In the genomic region with DNA sequence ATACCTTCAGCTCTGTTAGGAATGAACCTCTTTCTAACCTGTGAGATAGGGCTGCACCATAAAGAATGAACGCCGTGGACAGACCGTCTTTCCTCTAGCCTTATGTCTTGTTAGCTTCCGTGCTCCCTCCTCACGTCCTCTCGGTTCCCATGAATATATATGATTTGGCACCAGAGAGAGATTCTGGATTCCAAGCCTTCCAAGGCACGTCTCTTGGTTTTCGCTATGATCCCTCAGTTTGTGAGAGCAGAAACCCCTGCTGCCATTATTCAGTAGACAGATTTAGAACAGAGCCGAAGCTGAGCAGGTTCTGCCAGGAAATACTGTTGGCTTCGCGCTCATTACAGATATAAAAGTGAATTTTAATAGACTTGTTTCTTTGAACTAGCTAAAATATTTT, we compare ENCODE assay signal across 15 mouse cellular contexts.
DNase-seq lines count a peak whose midpoint lies in the region; ATAC-seq and TF ChIP-seq lines count a peak whose summit lies in the region.
"Had no signal": no experiment of that assay in that cellular context is flagged by ENCODE, and none has a peak within 500 bp of the region (broad histone marks: within the 10 kb centered on the region; RNA-seq: fewer than 3 reads in every experiment).

No protein-coding gene starts in this region.

- H3K9ac ChIP-seq in heart, embryonic 14.5 days (ENCODE audit: low read length), result no peak overlapping the region
- no peak overlapping the region for H3K9ac ChIP-seq in midbrain, postnatal 0 days (replicated peaks; ENCODE audit: low read length, poor library complexity, severe bottlenecking)
- H3K9ac ChIP-seq: embryonic facial prominence, embryonic 12.5 days; limb, embryonic 15.5 days; lung, embryonic 14.5 days had no signal

- no peak overlapping the region for H3K27ac ChIP-seq in heart, embryonic 14.5 days (replicated peaks in 1 of 2; ENCODE audit: control insufficient read depth in 1 of 2, insufficient read depth in 1 of 2, low read depth in 2 of 2, low read length in 2 of 2)
- H3K27ac ChIP-seq in left cerebral cortex, adult 2 months, result no peak overlapping the region
- no peak overlapping the region for H3K27ac ChIP-seq in midbrain, postnatal 0 days (ENCODE audit: low read depth, low read length)
- H3K27ac ChIP-seq: embryonic facial prominence, embryonic 12.5 days; limb, embryonic 15.5 days had no signal

- peaks cover 0 to 2% of the 10 kb centered on the region in 2 experiments; a peak in 1 of 4 replicates for H3K4me1 ChIP-seq in heart, embryonic 14.5 days (ENCODE audit: control insufficient read depth in 2 of 2, insufficient read depth in 2 of 2, low read length in 2 of 2)
- no peaks in the 10 kb centered on the region; the same call in 1 of the 2 replicates for H3K4me1 ChIP-seq in midbrain, postnatal 0 days (ENCODE audit: insufficient read depth, low read length)
- H3K4me1 ChIP-seq: embryonic facial prominence, embryonic 12.5 days; limb, embryonic 15.5 days; megakaryocyte, embryonic 14.5 days had no signal

- peak; percentile 37 to 50 for DNase-seq in cerebellum, postnatal 10 days
- no peak for DNase-seq in cerebellum, adult 8-10 months
- DNase-seq in heart, postnatal 25 days (ENCODE audit: low spot score), result no peak
- DNase-seq in left cerebral cortex, adult 2 months (ENCODE audit: extremely low spot score in 1 of 2, low spot score in 2 of 2), result no peak
- DNase-seq in left cerebral cortex, adult 8-10 months (ENCODE audit: low spot score in 2 of 2), result no peak
- peak; percentile 36 for DNase-seq in midbrain, postnatal 0 days (ENCODE audit: low spot score)
- DNase-seq in gastrocnemius, adult 18-20 months (ENCODE audit: low spot score), result no peak
- DNase-seq: adrenal gland, postnatal 10 days; layer of hippocampus, postnatal 36 days; lung, embryonic 14.5 days; right cerebral cortex, adult 18-20 months had no signal

- H3K27me3 ChIP-seq in heart, embryonic 14.5 days (ENCODE audit: control insufficient read depth, insufficient read depth, low read length), result no peaks in the 10 kb centered on the region
- no peaks in the 10 kb centered on the region for H3K27me3 ChIP-seq in midbrain, postnatal 0 days (ENCODE audit: insufficient read depth, low read length)
- H3K27me3 ChIP-seq: embryonic facial prominence, embryonic 12.5 days; limb, embryonic 15.5 days; megakaryocyte, embryonic 14.5 days had no signal

- no peaks in the 10 kb centered on the region for H3K36me3 ChIP-seq in heart, embryonic 14.5 days (ENCODE audit: control insufficient read depth, insufficient read depth, low read length)
- no peaks in the 10 kb centered on the region for H3K36me3 ChIP-seq in midbrain, postnatal 0 days (ENCODE audit: insufficient read depth, low read length)
- H3K36me3 ChIP-seq: embryonic facial prominence, embryonic 12.5 days; limb, embryonic 15.5 days had no signal

- peak overlapping the region; percentile 1; the same call in 1 of the 2 replicates for H3K4me2 ChIP-seq in heart, embryonic 14.5 days (ENCODE audit: low read length)
- H3K4me2 ChIP-seq in midbrain, postnatal 0 days (ENCODE audit: low read depth, low read length, poor library complexity, severe bottlenecking), result peak overlapping the region; percentile 41; the same call in 1 of the 2 replicates
- H3K4me2 ChIP-seq: embryonic facial prominence, embryonic 12.5 days; limb, embryonic 15.5 days; lung, embryonic 14.5 days had no signal

- no peak overlapping the region for H3K4me3 ChIP-seq in heart, embryonic 14.5 days (ENCODE audit: control insufficient read depth in 1 of 2, insufficient read depth in 1 of 2, low read depth in 1 of 2, low read length in 2 of 2)
- H3K4me3 ChIP-seq in left cerebral cortex, adult 2 months, result peak overlapping the region; percentile 24; the same call in 1 of the 2 replicates
- 0 out of 2 replicates have a peak overlapping the region, but pooled peaks have one; percentile 8 for H3K4me3 ChIP-seq in midbrain, postnatal 0 days (ENCODE audit: low read depth, low read length)
- H3K4me3 ChIP-seq: embryonic facial prominence, embryonic 12.5 days; limb, embryonic 15.5 days; megakaryocyte, embryonic 14.5 days had no signal

- no peak for ATAC-seq in heart, embryonic 14.5 days (ENCODE audit: insufficient number of reproducible peaks, insufficient read depth, low FRiP score, low read depth)
- ATAC-seq in midbrain, postnatal 0 days (ENCODE audit: low FRiP score), result no peak

- intact Hi-C loops in heart, postnatal 25 days (cut with DNase I), result loop anchor here (5.0 to 10.0 kb wide), 2 partner anchors 226 to 361 kb away; no protein-coding TSS in a partner anchor
- intact Hi-C loops in left cerebral cortex, adult 2 months (cut with DNase I), result no loop called here

- TF ChIP-seq CTCF in left cerebral cortex, adult 2 months (IDR thresholded peaks at IDR 0.05), result no peak
- TF ChIP-seq CTCF in midbrain, postnatal 0 days (IDR thresholded peaks at IDR 0.05), result no peak

- WGBS in heart, embryonic 14.5 days, result 69% methylated on average over 11 of the region's 11 CpGs
- 33% methylated on average over 11 of the region's 11 CpGs for WGBS in midbrain, postnatal 0 days

- H3K9me3 ChIP-seq in heart, embryonic 14.5 days (ENCODE audit: control insufficient read depth, low read length), result no peaks in the 10 kb centered on the region
- H3K9me3 ChIP-seq in midbrain, postnatal 0 days (ENCODE audit: low read length), result no peaks in the 10 kb centered on the region
- H3K9me3 ChIP-seq: embryonic facial prominence, embryonic 12.5 days; limb, embryonic 15.5 days; megakaryocyte, embryonic 14.5 days had no signal

Comparison
In these comparisons a context has a peak if more than half of its experiments do, and no peak if none do; other contexts are left out.
1. DNase-seq: peak in cerebellum, postnatal 10 days (2 of 2) and midbrain, postnatal 0 days (single experiment); none in cerebellum, adult 8-10 months (single experiment), heart, postnatal 25 days (single experiment), left cerebral cortex, adult 2 months (0 of 2), left cerebral cortex, adult 8-10 months (0 of 2) and gastrocnemius, adult 18-20 months (single experiment).
2. H3K4me3 ChIP-seq: peak in left cerebral cortex, adult 2 months (single experiment) and midbrain, postnatal 0 days (single experiment); none in heart, embryonic 14.5 days (0 of 2).